Mouse (Mus musculus) monocyte, adult 5-6 weeks (primary cell): Measurements from ENCODE around the gene Sap30bp. TPM values are rescaled to one million over a fixed set of nuclear protein-coding genes. Genes with fewer than 3 reads are reported as not detected.
A peak's percentile ranks its signal among the peaks of the same experiment; 100 is the strongest.

ENCODE experiments used
- ATAC-seq: fragments of 153-309, 156-312 bp; replicated peaks from 2 replicates; pipeline ENCODE4 v1.8.0; 2017; ENCODE audit warnings: mild to moderate bottlenecking; ENCODE audit not compliant: low TSS enrichment, insufficient number of reproducible peaks, severe bottlenecking, poor library complexity, low FRiP score
- total RNA-seq: library from RNA; stranded (forward); fragments of 200-1000, 200-491, 200-594 nt; gene quantifications from 3 replicates; pipeline ENCODE4 v1.2.3, GENCODE M21; 2017

Gene Sap30bp
- total RNA-seq, 1 experiment from 2014 or later = 121 TPM

DNA sequence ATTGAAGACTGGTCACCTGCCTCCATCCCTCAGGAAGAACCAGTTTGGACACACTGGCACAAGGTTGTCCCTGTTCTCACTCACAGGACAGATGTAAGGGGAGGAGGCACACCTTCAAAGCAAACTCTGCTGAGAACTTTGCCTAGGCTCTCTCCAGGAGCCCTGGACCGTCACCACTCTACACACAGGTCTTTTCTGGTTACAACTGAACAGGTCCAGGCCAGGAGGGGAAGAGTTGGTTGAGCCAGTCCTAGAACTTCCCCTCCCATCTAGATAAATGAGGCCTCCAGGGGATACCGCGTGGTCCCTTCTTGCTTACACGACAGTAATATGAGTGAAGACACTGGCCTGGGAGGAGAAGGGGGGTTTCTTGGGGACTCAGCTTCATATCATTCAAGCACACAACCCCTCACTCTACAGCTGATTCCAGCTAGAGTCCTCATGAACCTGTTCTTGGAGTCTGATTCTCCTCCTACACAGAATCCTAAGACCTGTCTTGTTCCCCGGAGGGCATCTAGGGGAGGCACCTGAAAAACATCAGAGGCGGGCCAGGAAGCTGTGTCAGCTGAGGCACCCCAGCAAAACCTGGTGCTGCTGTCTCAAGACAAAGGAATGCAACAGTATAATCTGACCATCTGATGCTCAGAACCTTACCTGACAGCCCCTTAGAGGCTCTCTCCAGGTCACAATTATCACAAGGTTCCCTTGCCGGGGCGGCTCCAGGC lies 28.7 kb upstream of the Sap30bp start:
- no peak for ATAC-seq

DNA sequence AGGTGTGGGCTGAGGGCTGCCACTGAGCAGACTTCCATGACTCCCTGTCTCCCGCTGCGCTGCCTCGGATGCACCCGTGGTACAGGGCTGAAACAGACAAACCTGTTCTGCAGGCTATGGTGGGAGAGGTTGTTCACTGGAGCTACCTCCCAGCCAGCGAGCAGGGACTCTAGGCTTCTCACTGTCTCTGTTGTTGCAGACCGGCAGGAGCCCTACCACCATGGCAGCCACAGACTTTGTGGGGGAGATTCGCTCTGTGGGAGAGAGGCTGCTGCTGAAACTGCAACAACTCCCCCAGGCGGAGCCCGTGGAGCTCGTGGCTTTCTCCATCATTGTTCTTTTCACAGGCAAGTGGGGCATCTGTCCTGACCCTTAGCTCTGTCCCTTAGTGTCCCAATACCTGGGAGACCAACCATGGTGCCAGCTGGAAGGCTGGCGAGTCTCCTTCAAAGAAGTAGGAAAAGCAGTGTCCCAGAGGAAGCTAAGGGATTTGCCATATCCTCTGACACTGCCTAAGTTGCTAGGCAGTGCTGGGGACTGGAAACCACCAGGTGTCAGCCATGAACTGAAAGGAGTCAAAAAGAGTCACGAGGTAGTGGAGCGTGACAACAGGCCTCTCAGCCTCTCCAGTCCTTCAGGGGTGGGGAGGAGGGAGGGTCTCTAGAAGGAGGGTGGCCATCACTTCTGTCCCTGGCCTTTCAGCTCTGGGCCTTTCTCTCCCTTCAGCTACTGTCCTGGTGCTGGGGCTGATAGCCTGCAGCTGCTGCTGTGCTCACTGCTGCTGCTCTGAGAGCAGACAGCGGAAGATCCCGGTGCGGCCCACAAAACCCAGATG lies 27.9 kb upstream of the Sap30bp start:
- no peak for ATAC-seq

GRCm38 (mm10) chr11:115906116-115906515 lies 27.0 kb upstream of the Sap30bp start:
- no peak for ATAC-seq

- ATAC-seq = no peak
Observed at GRCm38 (mm10) chr11:115906521-115906920, 26.6 kb upstream of the Sap30bp start.

DNA sequence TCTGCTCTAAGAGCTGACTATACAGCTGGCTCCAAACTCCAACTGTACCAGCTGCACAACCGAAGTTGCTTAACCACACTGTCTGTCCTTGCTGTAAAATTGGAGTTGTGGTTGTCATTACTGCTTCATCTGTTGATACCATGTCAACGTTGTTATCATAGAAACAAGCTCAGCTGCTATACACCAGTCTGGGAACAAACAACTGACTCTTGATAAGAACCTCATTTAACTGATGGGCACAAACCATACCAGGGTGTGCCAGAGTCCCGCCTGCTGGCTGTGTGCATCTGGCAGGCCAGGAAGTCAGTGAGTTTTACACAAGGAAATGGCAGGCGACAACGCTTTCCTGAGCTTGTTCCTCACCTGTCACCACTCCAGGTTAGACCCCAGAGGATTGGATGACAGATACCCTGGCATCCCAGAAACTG lies 21.9 kb upstream of the Sap30bp start:
- ATAC-seq = no peak

DNA sequence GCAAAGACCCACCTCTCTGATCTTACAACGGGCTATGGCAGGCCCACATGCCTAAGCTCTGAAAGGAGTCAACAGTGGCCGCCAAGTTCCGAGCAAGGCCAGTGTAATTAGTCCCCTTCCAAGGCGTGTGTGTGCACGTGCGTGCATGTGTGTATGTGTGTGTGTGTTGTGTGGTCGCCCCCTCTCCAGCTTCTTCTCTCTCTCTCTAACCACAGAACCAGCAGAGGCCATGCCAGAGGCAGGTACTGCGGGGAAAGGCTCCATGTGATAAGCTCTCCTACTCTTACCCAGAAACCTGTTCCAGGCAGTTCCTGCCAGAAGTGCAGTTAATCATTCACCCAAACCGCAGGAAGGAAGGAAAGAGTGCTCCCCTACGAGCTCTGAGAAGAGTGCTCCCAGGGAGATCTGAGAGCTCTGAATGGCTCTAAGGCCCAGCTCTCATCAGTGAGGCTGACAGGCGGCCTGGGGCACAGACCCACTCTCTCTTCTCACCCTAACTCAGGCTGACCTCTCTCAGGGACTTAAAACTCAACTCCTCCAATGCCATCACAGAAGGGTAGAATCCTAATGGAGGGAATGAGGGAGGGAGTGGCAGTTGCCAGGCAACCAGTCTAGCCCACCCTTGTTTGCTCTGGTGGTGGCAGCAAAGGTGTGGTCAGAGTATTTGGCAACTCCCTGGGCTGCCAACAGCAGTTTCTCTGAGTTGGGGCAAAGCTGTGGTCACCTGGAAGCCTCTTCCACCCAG lies 21.3 kb upstream of the Sap30bp start, which contains the start of gene Smim6:
Smim6 (plus strand) TSS at position 386 of the 745 bp plus-strand sequence.
- ATAC-seq = no peak

DNA sequence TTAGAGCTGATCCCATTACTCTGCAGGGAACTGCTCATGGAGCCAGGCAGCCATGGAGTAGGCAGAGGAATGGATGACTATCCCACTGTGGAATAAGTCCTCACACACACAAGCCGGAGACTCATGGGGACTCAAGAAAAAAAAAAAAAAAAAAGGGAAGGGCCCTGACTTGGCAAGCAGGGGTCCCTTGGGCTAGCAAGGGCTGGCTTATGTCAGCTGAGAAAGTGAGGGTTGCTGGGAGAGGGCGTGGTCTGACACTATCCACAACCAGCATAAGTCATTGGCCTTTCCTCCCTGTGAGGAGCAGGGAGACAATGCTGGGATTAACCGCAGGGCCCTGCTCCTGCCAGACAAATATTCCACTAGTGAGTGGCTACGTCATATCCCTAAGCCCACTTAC lies 16.5 kb upstream of the Sap30bp start:
- no peak for ATAC-seq

DNA sequence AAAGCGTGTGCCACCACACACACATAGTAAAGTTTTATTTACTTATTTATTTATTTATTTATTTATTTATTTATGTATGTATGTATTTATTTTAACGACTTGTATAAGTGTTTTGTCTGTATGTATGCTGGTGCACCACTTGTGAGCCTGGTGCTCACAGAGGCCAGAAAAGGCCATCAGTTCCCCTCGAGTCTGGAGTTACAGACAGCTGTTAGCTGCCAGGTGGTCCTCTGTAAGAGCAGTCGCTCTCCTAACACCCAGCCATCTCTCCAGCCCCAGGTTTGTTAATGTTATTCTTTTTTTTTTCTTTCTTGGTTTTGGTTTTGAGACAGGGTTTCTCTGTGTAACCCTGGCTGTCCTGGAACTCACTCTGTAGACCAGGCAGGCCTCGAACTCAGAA lies 14.4 kb upstream of the Sap30bp start:
- no peak for ATAC-seq

DNA sequence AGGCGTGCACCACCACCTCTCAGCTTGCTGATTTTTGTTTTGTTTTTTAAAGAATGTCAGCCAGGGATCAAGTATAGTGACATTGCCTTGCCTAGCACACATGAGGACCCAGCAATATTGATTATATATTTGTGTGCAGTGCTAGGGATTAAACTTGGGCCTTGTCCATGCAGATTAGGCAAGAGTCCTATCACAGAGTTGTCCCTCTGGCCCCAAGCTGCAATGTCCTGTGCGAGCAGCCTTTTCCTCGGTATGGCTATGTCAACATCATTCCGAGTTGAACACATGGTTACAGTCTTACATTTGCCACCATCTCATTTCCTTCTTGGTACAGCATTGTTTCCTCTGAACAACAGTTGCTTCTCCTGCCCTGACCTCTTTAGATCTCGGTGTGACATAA lies 14.0 kb upstream of the Sap30bp start:
- no peak for ATAC-seq

DNA sequence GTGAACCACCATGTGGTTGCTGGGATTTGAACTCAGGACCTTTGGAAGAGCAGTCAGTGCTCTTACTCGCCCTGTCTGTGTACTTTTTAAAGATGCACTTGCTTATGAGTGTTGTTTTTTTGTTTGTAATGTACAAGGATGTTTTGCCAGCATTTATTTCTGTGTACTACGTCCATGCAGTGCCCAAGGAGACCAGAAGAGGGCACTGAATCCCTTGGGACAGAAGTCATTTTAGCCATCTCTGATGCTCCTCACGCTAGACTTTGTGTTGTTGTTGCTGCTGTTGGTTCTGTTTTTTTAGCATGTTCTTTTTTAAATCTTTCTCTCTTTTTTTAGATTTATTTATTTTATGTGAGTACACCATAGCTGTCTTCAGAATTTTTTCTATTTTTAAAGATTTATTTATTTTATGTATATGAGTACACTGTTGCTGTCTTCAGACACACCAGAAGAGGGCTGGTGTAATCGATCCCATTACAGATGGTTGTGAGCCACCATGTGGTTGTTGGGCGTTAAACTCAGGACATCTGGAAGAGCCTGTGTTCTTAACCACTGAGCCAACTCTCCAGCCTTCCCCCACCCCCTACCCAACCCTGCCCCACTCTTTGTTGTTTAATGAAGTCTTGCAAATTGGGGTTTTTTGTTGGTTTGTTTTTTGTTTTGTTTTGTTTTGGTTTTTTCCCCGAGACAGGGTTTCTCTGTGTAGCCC lies 12.8 kb upstream of the Sap30bp start:
- ATAC-seq = 0 out of 2 replicates have a peak, but pooled peaks have one; percentile 68

- no peak for ATAC-seq
Observed at GRCm38 (mm10) chr11:115921986-115922385, 11.1 kb upstream of the Sap30bp start.

DNA sequence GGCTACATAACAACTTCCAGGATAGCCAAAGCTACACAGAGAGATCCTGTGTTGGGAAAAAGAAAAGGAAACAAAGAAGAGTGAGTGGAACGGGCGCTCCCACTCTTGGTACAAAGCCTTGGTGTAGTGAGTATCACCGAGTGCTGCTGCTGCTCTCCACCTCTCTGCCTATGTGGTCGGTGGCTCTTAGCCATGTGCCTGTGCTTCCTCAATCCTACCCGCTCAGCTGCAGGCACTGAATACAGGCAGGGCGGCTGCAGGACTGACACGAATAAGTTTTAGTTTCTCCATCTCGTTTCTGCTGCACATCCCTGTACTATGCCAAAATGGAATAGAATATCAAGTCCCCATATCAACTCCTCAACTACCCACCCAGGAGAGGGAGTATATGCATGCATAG lies 4.1 kb upstream of the Sap30bp start:
- no peak for ATAC-seq

DNA sequence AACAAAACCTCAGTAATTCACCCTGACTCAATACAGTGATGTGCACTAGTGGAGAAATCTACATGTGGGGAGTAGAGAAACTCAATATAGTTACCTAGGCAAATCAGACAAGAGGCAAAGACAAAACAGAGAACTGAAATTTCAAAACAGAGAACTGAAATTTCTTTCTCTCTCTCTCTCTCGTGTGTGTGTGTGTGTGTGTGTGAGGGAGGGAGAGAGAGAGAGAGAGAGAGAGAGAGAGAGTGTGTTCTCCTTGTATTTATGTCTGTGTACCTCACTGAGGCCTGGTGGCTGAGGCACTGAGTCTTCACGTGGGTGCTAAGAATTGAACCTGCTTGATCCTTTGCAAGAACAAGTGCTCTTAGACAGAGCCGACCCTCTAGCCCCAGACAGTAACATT lies 3.3 kb upstream of the Sap30bp start:
- ATAC-seq = peak; percentile 34; the same call in 1 of the 2 replicates

- no peak for ATAC-seq
Observed at GRCm38 (mm10) chr11:115931235-115931634, 1.8 kb upstream of the Sap30bp start.

DNA sequence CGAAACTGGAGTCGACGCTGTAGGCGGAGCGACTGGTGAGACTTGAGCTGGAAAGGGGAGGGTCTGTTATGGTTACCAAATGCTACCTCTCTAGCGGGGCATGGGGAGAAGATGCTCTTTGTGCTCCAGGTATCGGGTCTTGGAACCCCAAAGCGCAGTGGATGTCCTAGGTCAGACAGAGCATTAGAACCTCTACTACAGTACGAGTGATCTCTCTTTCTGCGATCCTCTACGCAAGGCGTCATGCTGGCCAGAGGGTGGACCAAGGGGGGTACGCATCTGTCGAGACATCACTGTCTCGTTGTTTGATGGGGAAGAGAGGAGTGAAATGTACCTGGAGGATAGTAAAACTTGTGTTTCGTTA lies 647 bp downstream of the Sap30bp start:
- peak; percentile 12; the same call in 1 of the 2 replicates for ATAC-seq

DNA sequence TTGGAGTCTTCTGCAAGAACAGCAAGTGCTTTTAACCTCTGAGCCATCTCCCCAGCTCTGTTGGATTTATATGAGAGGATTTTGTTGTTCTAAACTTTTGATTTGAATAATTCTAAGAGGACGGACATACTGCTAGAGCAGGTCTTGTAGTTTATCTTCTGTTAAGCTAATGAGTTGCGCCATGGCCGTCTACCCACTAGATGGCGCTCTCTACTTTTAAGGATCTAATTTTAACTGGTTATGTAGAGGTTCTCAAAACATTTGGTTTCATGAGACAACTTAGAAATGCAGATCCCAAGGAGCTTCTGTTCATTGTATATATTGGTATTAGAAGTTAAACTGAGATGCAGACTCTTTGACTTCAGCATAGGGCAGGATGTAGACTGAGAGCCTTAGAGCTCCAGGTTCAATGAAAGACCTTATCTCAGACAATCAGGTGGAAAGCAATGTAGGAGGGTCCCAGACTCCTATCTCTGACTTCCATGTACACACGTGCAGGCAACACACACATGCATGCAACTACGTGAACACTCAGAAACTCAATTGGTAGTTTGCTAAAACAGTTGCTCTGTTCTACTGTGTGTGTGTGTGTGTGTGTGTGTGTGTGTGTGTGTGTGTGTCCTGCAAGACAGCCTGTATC lies 6.7 kb downstream of the Sap30bp start:
- peak; percentile 69; the same call in 1 of the 2 replicates for ATAC-seq

- no peak for ATAC-seq
Observed at GRCm38 (mm10) chr11:115941980-115942379, 8.9 kb downstream of the Sap30bp start.

- ATAC-seq = no peak
Observed at GRCm38 (mm10) chr11:115945247-115945646, 12.2 kb downstream of the Sap30bp start.
